ENCODE assay signal across 8 mouse cellular contexts in genomic region chr7:101863415-101863814, GRCm38 (mm10). TPM values are rescaled to one million over a fixed set of nuclear protein-coding genes. Genes with fewer than 3 reads are reported as not detected.
DNase-seq lines count a peak whose midpoint lies in the region; ATAC-seq and TF ChIP-seq lines count a peak whose summit lies in the region.

Gene Anapc15 (plus strand): TSS chr7:101863715.

- DNase-seq in frontal cortex, adult 2 months (ENCODE audit: extremely low spot score in 1 of 2, low spot score in 1 of 2): no peak
- DNase-seq in frontal cortex, postnatal 10 days (ENCODE audit: low spot score in 2 of 2): no peak
- no peak for DNase-seq in liver, embryonic 14.5 days (ENCODE audit: low read depth in 3 of 3, low spot score in 3 of 3)
- DNase-seq in cerebellum, postnatal 25 days: no peak
- no peak for DNase-seq in natural killer cell, adult 2 months (ENCODE audit: low spot score in 2 of 2)

- H3K9ac ChIP-seq in forebrain, embryonic 16.5 days (replicated peaks; ENCODE audit: low read depth, low read length): no peak within 1 kb of the TSS
- H3K9ac ChIP-seq in hindbrain, embryonic 13.5 days: no peak within 1 kb of the TSS
- H3K9ac ChIP-seq in liver, embryonic 14.5 days (replicated peaks): no peak within 1 kb of the TSS

- no peak within 1 kb of the TSS for H3K4me3 ChIP-seq in forebrain, embryonic 16.5 days (replicated peaks; ENCODE audit: low read length)
- H3K4me3 ChIP-seq in hindbrain, embryonic 13.5 days: no peak within 1 kb of the TSS
- H3K4me3 ChIP-seq in liver, embryonic 14.5 days (ENCODE audit: insufficient read depth in 1 of 2, low read depth in 2 of 2, low read length in 2 of 2): no peak within 1 kb of the TSS

- no peaks in the 10 kb centered on the region for H3K4me1 ChIP-seq in forebrain, embryonic 16.5 days (replicated peaks; ENCODE audit: control insufficient read depth, insufficient read depth, low read length)
- H3K4me1 ChIP-seq in hindbrain, embryonic 13.5 days (replicated peaks): no peaks in the 10 kb centered on the region
- H3K4me1 ChIP-seq in liver, embryonic 14.5 days (replicated peaks; ENCODE audit: control insufficient read depth in 2 of 2, insufficient read depth in 2 of 2, low read length in 1 of 2): no peaks in the 10 kb centered on the region

- 85% methylated on average over 3 of the region's 3 CpGs for WGBS in forebrain, embryonic 16.5 days
- 80% methylated on average over 3 of the region's 3 CpGs for WGBS in hindbrain, embryonic 13.5 days
- WGBS in liver, embryonic 14.5 days (ENCODE audit: insufficient replicate concordance): 32% methylated on average over 3 of the region's 3 CpGs

- no peak within 1 kb of the TSS for H3K4me2 ChIP-seq in forebrain, embryonic 16.5 days (ENCODE audit: low read length)
- no peak within 1 kb of the TSS for H3K4me2 ChIP-seq in hindbrain, embryonic 13.5 days
- H3K4me2 ChIP-seq in liver, embryonic 14.5 days (ENCODE audit: low read depth): no peak within 1 kb of the TSS

- no peaks in the 10 kb centered on the region for H3K9me3 ChIP-seq in forebrain, embryonic 16.5 days (ENCODE audit: control insufficient read depth, low read length)
- H3K9me3 ChIP-seq in hindbrain, embryonic 13.5 days: no peaks in the 10 kb centered on the region
- H3K9me3 ChIP-seq in liver, embryonic 14.5 days (ENCODE audit: control insufficient read depth, low read length): no peaks in the 10 kb centered on the region

- no peaks in the 10 kb centered on the region for H3K36me3 ChIP-seq in forebrain, embryonic 16.5 days (ENCODE audit: control insufficient read depth, insufficient read depth)
- H3K36me3 ChIP-seq in hindbrain, embryonic 13.5 days: no peaks in the 10 kb centered on the region
- no peaks in the 10 kb centered on the region for H3K36me3 ChIP-seq in liver, embryonic 14.5 days (replicated peaks; ENCODE audit: control insufficient read depth, insufficient read depth, low read depth)

- H3K27me3 ChIP-seq in forebrain, embryonic 16.5 days (replicated peaks; ENCODE audit: control insufficient read depth, insufficient read depth, low read length): no peaks in the 10 kb centered on the region
- H3K27me3 ChIP-seq in hindbrain, embryonic 13.5 days: no peaks in the 10 kb centered on the region
- H3K27me3 ChIP-seq in liver, embryonic 14.5 days (ENCODE audit: control insufficient read depth, insufficient read depth, low read length): no peaks in the 10 kb centered on the region

- TF ChIP-seq CTCF in liver, embryonic 14.5 days (IDR thresholded peaks at IDR 0.05; ENCODE audit: low read depth): no peak

- no peak for ATAC-seq in activated CD4-positive, CD25-positive, alpha-beta regulatory T cell, adult 4 months
- no peak for ATAC-seq in forebrain, embryonic 16.5 days
- no peak for ATAC-seq in hindbrain, embryonic 13.5 days (ENCODE audit: low FRiP score)
- no peak for ATAC-seq in liver, embryonic 14.5 days (ENCODE audit: insufficient read depth)

- H3K27ac ChIP-seq in forebrain, embryonic 16.5 days (ENCODE audit: low read length): no peak within 1 kb of the TSS
- no peak within 1 kb of the TSS for H3K27ac ChIP-seq in hindbrain, embryonic 13.5 days
- no peak within 1 kb of the TSS for H3K27ac ChIP-seq in liver, embryonic 14.5 days

- TF ChIP-seq EP300 in liver, embryonic 14.5 days (IDR thresholded peaks at IDR 0.05; ENCODE audit: low read depth): no peak

RNA-seq across cellular contexts. Expression of gene Anapc15, which starts in this region (rescaled TPM):
- polyA plus RNA-seq in frontal cortex, adult 2 months (2012; rRNA removed): 60.4 and 69.4 TPM in 2 replicates
- 10 to 100 TPM; 47.2 to 61.9 TPM for polyA plus RNA-seq in activated CD4-positive, CD25-positive, alpha-beta regulatory T cell, adult 4 months (2017; shearing (Covaris generic))
- 68.6 and 72.3 TPM in 2 replicates for polyA plus RNA-seq in forebrain, embryonic 16.5 days (2015; fragmentation: Nextera tagmentation; extraction: Ambion mirVana)
- polyA plus RNA-seq in hindbrain, embryonic 13.5 days (2015; fragmentation: Nextera tagmentation; extraction: Ambion mirVana): 83.1 and 93.3 TPM in 2 replicates
- polyA plus RNA-seq in liver, embryonic 14.5 days (2012; rRNA removed): 25.6 and 54.6 TPM in 2 replicates
- 51.9 and 52.0 TPM in 2 replicates for polyA plus RNA-seq in liver, embryonic 14.5 days (2014; fragmentation: Nextera tagmentation; extraction: Ambion mirVana)
